Mouse (Mus musculus) erythroblast, adult 5-6 weeks (primary cell): Measurements from ENCODE around the gene Tsga10ip. TPM values are rescaled to one million over a fixed set of nuclear protein-coding genes. Genes with fewer than 3 reads are reported as not detected.
"Not testable (repeated sequence)": the region's sequence is repeated elsewhere in the genome, so short reads cannot be mapped to it uniquely, and the experiment has no call there.

Experiments
- ATAC-seq: replicated peaks from 2 replicates; pipeline ENCODE4 v1.8.0; 2016; ENCODE audit warnings: moderate number of reproducible peaks, mild to moderate bottlenecking, moderate TSS enrichment, inconsistent platforms; ENCODE audit not compliant: poor library complexity, low FRiP score, severe bottlenecking
- total RNA-seq, 2 experiments: library from RNA; stranded (forward) in 1 of 2; stranded (reverse) in 1 of 2; fragments of 150-400 nt in 1 of 2; fragments of 200-764, 138-1000 nt in 1 of 2; gene quantifications; 2 replicates each; pipeline versions ENCODE4 v1.2.3 to v1.2.4; 2015 to 2017; ENCODE audit warnings: low replicate concordance in 2 of 2

Gene Tsga10ip
- total RNA-seq, 2 experiments from 2014 or later: not detected

GRCm38 (mm10) chr19:5401073-5401472 is 1.3 kb downstream of the Tsga10ip start:
- ATAC-seq: not testable (repeated sequence)

GRCm38 (mm10) chr19:5395371-5395770 is 7.0 kb downstream of the Tsga10ip start:
- ATAC-seq: no peak

- no peak for ATAC-seq
These were observed 8.2 kb downstream of the Tsga10ip start for GRCm38 (mm10) chr19:5394168-5394567.

- no peak for ATAC-seq
These were observed 9.4 kb downstream of the Tsga10ip start for GRCm38 (mm10) chr19:5392892-5393291.

GRCm38 (mm10) chr19:5390416-5390815 is 11.9 kb downstream of the Tsga10ip start:
- ATAC-seq: no peak

GRCm38 (mm10) chr19:5389647-5390046 is 12.7 kb downstream of the Tsga10ip start:
- peak; percentile 41 for ATAC-seq

- peak; percentile 96 for ATAC-seq
These were observed 13.6 kb downstream of the Tsga10ip start, which contains the start of gene Sart1 for GRCm38 (mm10) chr19:5388588-5389242. Gene Sart1 (minus strand): TSS chr19:5388703.

GRCm38 (mm10) chr19:5388011-5388441 is 14.3 kb downstream of the Tsga10ip start:
- no peak for ATAC-seq

GRCm38 (mm10) chr19:5384715-5385114 is 17.6 kb downstream of the Tsga10ip start:
- ATAC-seq: no peak

- no peak for ATAC-seq
These were observed 19.0 kb downstream of the Tsga10ip start for GRCm38 (mm10) chr19:5383326-5383725.

GRCm38 (mm10) chr19:5377446-5377845 is 24.9 kb downstream of the Tsga10ip start:
- ATAC-seq: no peak

- ATAC-seq: no peak
These were observed 27.6 kb downstream of the Tsga10ip start for GRCm38 (mm10) chr19:5374748-5375147.

- ATAC-seq: no peak
These were observed 28.1 kb downstream of the Tsga10ip start for GRCm38 (mm10) chr19:5374177-5374576.

- no peak for ATAC-seq
These were observed 29.6 kb downstream of the Tsga10ip start for GRCm38 (mm10) chr19:5372724-5373123.

GRCm38 (mm10) chr19:5370932-5371331 is 31.4 kb downstream of the Tsga10ip start:
- ATAC-seq: no peak

GRCm38 (mm10) chr19:5367455-5367854 is 34.9 kb downstream of the Tsga10ip start:
- ATAC-seq: no peak

GRCm38 (mm10) chr19:5367053-5367359 is 35.3 kb downstream of the Tsga10ip start, which contains the start of gene Banf1:
Gene Banf1 (minus strand): TSS chr19:5367168.
- ATAC-seq: peak; percentile 50

GRCm38 (mm10) chr19:5366175-5367052 is 35.9 kb downstream of the Tsga10ip start, which contains the start of gene Eif1ad:
Gene Eif1ad (plus strand): TSS chr19:5366741.
- peak; percentile 88 for ATAC-seq

- ATAC-seq: no peak
These were observed 36.6 kb downstream of the Tsga10ip start for GRCm38 (mm10) chr19:5365751-5366150.

GRCm38 (mm10) chr19:5364124-5364523 is 38.2 kb downstream of the Tsga10ip start:
- ATAC-seq: no peak

GRCm38 (mm10) chr19:5362186-5362585 is 40.1 kb downstream of the Tsga10ip start:
- no peak for ATAC-seq
